Mouse (Mus musculus): Measurements from ENCODE around the gene Tomm22. TPM values are rescaled to one million over a fixed set of nuclear protein-coding genes. Genes with fewer than 3 reads are reported as not detected.

Gene Tomm22
- polyA plus RNA-seq, 1 experiment from 2014 or later: 249 TPM

GRCm38 (mm10) chr15:79690426-79691022 lies 19.9 kb downstream of the Tomm22 start, which contains the start of gene Gtpbp1:
Gene Gtpbp1 (plus strand): TSS chr15:79690845.
- Histone ChIP-seq H3K36me3 (ENCODE audit: control insufficient read depth, insufficient read depth) (peaks cover 3% of the 10 kb centered on the region; the same call in 1 of the 2 replicates), H3K27me3 (replicated peaks; ENCODE audit: control insufficient read depth, insufficient read depth, low read length) (no peaks in the 10 kb centered on the region), H3K27ac (ENCODE audit: low read length) (peak within 1 kb of the TSS; percentile 84), H3K9ac (replicated peaks; ENCODE audit: low read depth, low read length) (peak within 1 kb of the TSS; percentile 87), H3K4me2 (ENCODE audit: low read length) (peak within 1 kb of the TSS; percentile 75), H3K4me1 (replicated peaks; ENCODE audit: control insufficient read depth, insufficient read depth, low read length) (peaks cover 34% of the 10 kb centered on the region), H3K9me3 (ENCODE audit: control insufficient read depth, low read length) (no peaks in the 10 kb centered on the region), H3K4me3 (replicated peaks; ENCODE audit: low read length) (peak within 1 kb of the TSS; percentile 91)
- 0% methylated on average over 45 of the region's 45 CpGs for WGBS
- peak; percentile 98 for ATAC-seq

DNA sequence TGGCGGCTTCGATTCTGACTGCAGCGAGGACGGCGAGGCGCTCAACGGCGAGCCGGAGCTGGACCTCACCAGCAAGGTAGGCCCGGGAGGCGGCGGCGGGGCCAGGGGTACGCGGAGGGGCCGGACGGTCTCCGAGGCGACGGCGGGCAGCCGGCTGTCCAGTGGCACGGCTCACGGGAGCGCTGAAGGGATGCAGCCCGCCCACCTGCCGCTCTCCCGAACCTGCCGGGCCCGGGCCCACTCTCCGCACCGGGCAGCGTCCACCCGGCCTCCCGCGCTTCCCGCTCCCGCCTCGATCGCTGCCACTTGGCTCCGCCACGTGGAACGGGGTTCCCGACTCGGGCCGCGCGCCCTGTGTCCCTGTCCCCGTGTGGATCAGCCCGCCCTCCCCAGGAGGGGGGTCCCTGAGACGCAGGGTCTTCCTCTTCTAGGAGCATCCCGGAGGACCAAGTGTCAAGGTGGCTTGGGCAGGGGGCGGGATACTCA lies 20.4 kb downstream of the Tomm22 start:
- no peaks in the 10 kb centered on the region for H3K9me3 ChIP-seq (ENCODE audit: control insufficient read depth, low read length)
- H3K4me2 ChIP-seq (ENCODE audit: low read length): peak overlapping the region; percentile 73
- H3K36me3 ChIP-seq (ENCODE audit: control insufficient read depth, insufficient read depth): peaks cover 3% of the 10 kb centered on the region; the same call in 1 of the 2 replicates
- H3K4me3 ChIP-seq (replicated peaks; ENCODE audit: low read length): peak overlapping the region; percentile 91
- H3K9ac ChIP-seq (replicated peaks; ENCODE audit: low read depth, low read length): peak overlapping the region; percentile 87
- H3K27me3 ChIP-seq (replicated peaks; ENCODE audit: control insufficient read depth, insufficient read depth, low read length): no peaks in the 10 kb centered on the region
- WGBS: under 1% methylated on average over 51 of the region's 53 CpGs
- peak overlapping the region; percentile 84 for H3K27ac ChIP-seq (ENCODE audit: low read length)
- peaks cover 29% of the 10 kb centered on the region for H3K4me1 ChIP-seq (replicated peaks; ENCODE audit: control insufficient read depth, insufficient read depth, low read length)
- ATAC-seq: peak; percentile 4

GRCm38 (mm10) chr15:79692334-79692733 lies 21.7 kb downstream of the Tomm22 start:
- H3K27ac ChIP-seq (ENCODE audit: low read length): no peak overlapping the region
- H3K4me2 ChIP-seq (ENCODE audit: low read length): peak overlapping the region; percentile 73
- no peaks in the 10 kb centered on the region for H3K9me3 ChIP-seq (ENCODE audit: control insufficient read depth, low read length)
- no peaks in the 10 kb centered on the region for H3K27me3 ChIP-seq (replicated peaks; ENCODE audit: control insufficient read depth, insufficient read depth, low read length)
- no peak overlapping the region for H3K4me3 ChIP-seq (replicated peaks; ENCODE audit: low read length)
- peaks cover 28% of the 10 kb centered on the region for H3K4me1 ChIP-seq (replicated peaks; ENCODE audit: control insufficient read depth, insufficient read depth, low read length)
- WGBS: 69% methylated on average over 5 of the region's 5 CpGs
- H3K36me3 ChIP-seq (ENCODE audit: control insufficient read depth, insufficient read depth): peaks cover 3% of the 10 kb centered on the region; the same call in 1 of the 2 replicates
- H3K9ac ChIP-seq (replicated peaks; ENCODE audit: low read depth, low read length): no peak overlapping the region
- ATAC-seq: no peak

DNA sequence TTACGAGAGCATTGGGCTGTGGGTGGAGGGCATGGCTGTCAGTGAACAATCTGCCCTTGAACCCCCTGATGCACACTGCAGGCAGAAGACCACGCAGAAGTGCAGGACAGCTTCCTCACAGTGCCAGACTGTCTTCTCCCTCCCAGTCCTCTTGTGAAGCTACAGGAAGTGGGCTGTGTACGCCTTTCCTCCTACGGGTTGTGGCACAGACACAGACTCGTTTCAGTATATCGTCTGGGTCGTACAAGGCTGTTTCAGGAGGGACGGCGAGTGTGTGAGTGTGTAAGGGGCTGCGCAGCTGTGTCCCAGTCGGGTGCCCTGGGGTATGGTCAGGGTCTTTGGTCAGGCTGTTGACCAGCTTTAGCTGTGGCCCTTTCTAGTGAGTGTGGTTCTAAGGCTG lies 23.1 kb downstream of the Tomm22 start:
- H3K27ac ChIP-seq (ENCODE audit: low read length): no peak overlapping the region
- 95% methylated on average over 11 of the region's 11 CpGs for WGBS
- H3K4me1 ChIP-seq (replicated peaks; ENCODE audit: control insufficient read depth, insufficient read depth, low read length): peaks cover 31% of the 10 kb centered on the region
- H3K27me3 ChIP-seq (replicated peaks; ENCODE audit: control insufficient read depth, insufficient read depth, low read length): no peaks in the 10 kb centered on the region
- no peak for ATAC-seq
- no peak overlapping the region for H3K4me2 ChIP-seq (ENCODE audit: low read length)
- H3K9me3 ChIP-seq (ENCODE audit: control insufficient read depth, low read length): no peaks in the 10 kb centered on the region
- no peak overlapping the region for H3K4me3 ChIP-seq (replicated peaks; ENCODE audit: low read length)
- H3K36me3 ChIP-seq (ENCODE audit: control insufficient read depth, insufficient read depth): peaks cover 3% of the 10 kb centered on the region; the same call in 1 of the 2 replicates
- no peak overlapping the region for H3K9ac ChIP-seq (replicated peaks; ENCODE audit: low read depth, low read length)

GRCm38 (mm10) chr15:79694512-79694911 lies 23.9 kb downstream of the Tomm22 start:
- H3K36me3 ChIP-seq (ENCODE audit: control insufficient read depth, insufficient read depth): peaks cover 3% of the 10 kb centered on the region; the same call in 1 of the 2 replicates
- no peaks in the 10 kb centered on the region for H3K27me3 ChIP-seq (replicated peaks; ENCODE audit: control insufficient read depth, insufficient read depth, low read length)
- H3K4me1 ChIP-seq (replicated peaks; ENCODE audit: control insufficient read depth, insufficient read depth, low read length): peaks cover 31% of the 10 kb centered on the region
- ATAC-seq: no peak
- no peak overlapping the region for H3K4me3 ChIP-seq (replicated peaks; ENCODE audit: low read length)
- H3K9ac ChIP-seq (replicated peaks; ENCODE audit: low read depth, low read length): no peak overlapping the region
- 95% methylated on average over 4 of the region's 4 CpGs for WGBS
- H3K4me2 ChIP-seq (ENCODE audit: low read length): no peak overlapping the region
- no peak overlapping the region for H3K27ac ChIP-seq (ENCODE audit: low read length)
- no peaks in the 10 kb centered on the region for H3K9me3 ChIP-seq (ENCODE audit: control insufficient read depth, low read length)

DNA sequence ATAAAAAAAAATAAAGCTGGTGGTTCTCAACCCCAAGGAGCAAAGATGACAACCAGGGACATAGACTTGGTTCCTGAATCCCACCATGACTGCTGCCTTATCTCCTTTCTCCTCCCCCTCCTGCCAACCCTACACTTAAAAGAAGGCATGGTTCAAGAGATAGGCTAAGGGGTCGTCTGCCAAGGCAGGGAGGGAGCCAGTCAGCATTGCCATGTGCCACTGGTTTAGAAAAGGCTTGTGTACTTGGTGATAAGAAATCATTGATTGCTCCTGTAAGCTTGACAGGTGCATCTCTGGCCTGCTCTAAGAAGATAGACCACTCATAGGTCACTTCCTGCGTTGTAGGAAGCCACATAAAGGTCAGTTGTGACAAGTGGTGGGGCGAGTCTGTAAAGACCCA lies 24.9 kb downstream of the Tomm22 start:
- no peak overlapping the region for H3K4me3 ChIP-seq (replicated peaks; ENCODE audit: low read length)
- no peak overlapping the region for H3K9ac ChIP-seq (replicated peaks; ENCODE audit: low read depth, low read length)
- no peak for ATAC-seq
- peaks cover 3% of the 10 kb centered on the region; the same call in 1 of the 2 replicates for H3K36me3 ChIP-seq (ENCODE audit: control insufficient read depth, insufficient read depth)
- WGBS: 80% methylated on average over 3 of the region's 3 CpGs
- no peak overlapping the region for H3K4me2 ChIP-seq (ENCODE audit: low read length)
- no peak overlapping the region for H3K27ac ChIP-seq (ENCODE audit: low read length)
- no peaks in the 10 kb centered on the region for H3K9me3 ChIP-seq (ENCODE audit: control insufficient read depth, low read length)
- H3K27me3 ChIP-seq (replicated peaks; ENCODE audit: control insufficient read depth, insufficient read depth, low read length): no peaks in the 10 kb centered on the region
- peaks cover 26% of the 10 kb centered on the region for H3K4me1 ChIP-seq (replicated peaks; ENCODE audit: control insufficient read depth, insufficient read depth, low read length)

- Histone ChIP-seq H3K9me3 (ENCODE audit: control insufficient read depth, low read length) (no peaks in the 10 kb centered on the region), H3K36me3 (ENCODE audit: control insufficient read depth, insufficient read depth) (peaks cover 3% of the 10 kb centered on the region; the same call in 1 of the 2 replicates), H3K4me3 (replicated peaks; ENCODE audit: low read length) (no peak overlapping the region), H3K4me1 (replicated peaks; ENCODE audit: control insufficient read depth, insufficient read depth, low read length) (peaks cover 25% of the 10 kb centered on the region), H3K27me3 (replicated peaks; ENCODE audit: control insufficient read depth, insufficient read depth, low read length) (no peaks in the 10 kb centered on the region), H3K27ac (ENCODE audit: low read length) (peak overlapping the region; percentile 63), H3K4me2 (ENCODE audit: low read length) (no peak overlapping the region), H3K9ac (replicated peaks; ENCODE audit: low read depth, low read length) (no peak overlapping the region)
- 88% methylated on average over 2 of the region's 2 CpGs for WGBS
- no peak for ATAC-seq
Measured at GRCm38 (mm10) chr15:79696508-79696907, 25.8 kb downstream of the Tomm22 start.

- no peaks in the 10 kb centered on the region for H3K9me3 ChIP-seq (ENCODE audit: control insufficient read depth, low read length)
- H3K9ac ChIP-seq (replicated peaks; ENCODE audit: low read depth, low read length): no peak overlapping the region
- peaks cover 3% of the 10 kb centered on the region; the same call in 1 of the 2 replicates for H3K36me3 ChIP-seq (ENCODE audit: control insufficient read depth, insufficient read depth)
- H3K4me1 ChIP-seq (replicated peaks; ENCODE audit: control insufficient read depth, insufficient read depth, low read length): peaks cover 20% of the 10 kb centered on the region
- peak overlapping the region; percentile 63 for H3K27ac ChIP-seq (ENCODE audit: low read length)
- H3K4me3 ChIP-seq (replicated peaks; ENCODE audit: low read length): no peak overlapping the region
- no peaks in the 10 kb centered on the region for H3K27me3 ChIP-seq (replicated peaks; ENCODE audit: control insufficient read depth, insufficient read depth, low read length)
- WGBS: 55% methylated on average over 6 of the region's 6 CpGs
- peak; percentile 67 for ATAC-seq
- no peak overlapping the region for H3K4me2 ChIP-seq (ENCODE audit: low read length)
Measured at GRCm38 (mm10) chr15:79697011-79697410, 26.4 kb downstream of the Tomm22 start.

DNA sequence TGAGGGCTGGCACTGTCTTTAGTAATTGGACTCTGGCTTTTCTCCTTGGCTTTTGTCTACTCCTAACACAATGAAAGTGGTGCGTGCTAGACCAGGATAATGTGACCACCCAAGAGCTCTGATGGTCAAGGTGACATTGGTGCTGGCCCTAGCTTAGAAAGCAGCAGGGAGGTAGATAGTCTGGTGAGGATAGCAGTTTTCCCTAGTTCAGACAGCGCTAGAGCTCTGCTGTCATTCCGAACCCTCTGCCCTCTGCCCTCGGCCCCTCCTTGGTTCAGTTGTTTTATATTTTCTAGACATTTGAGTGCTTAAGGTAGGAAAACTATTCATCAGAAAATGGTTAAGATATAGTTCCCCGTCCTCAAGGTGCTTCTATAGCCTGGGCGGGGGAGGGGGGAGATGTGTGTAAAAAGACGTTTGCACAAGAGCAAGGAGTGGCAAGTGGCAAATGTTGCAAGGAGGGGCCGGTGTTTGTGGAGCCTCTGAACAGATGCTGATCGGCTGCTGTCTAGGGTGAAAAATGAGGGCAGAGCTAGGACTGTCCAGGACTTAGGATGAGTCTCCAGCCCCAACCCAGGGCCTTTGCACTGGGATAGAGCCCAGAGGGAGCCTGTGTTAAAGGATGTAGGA lies 27.0 kb downstream of the Tomm22 start:
- Histone ChIP-seq H3K4me1 (replicated peaks; ENCODE audit: control insufficient read depth, insufficient read depth, low read length) (peaks cover 13% of the 10 kb centered on the region), H3K4me3 (replicated peaks; ENCODE audit: low read length) (no peak overlapping the region), H3K4me2 (ENCODE audit: low read length) (no peak overlapping the region), H3K9me3 (ENCODE audit: control insufficient read depth, low read length) (no peaks in the 10 kb centered on the region), H3K9ac (replicated peaks; ENCODE audit: low read depth, low read length) (no peak overlapping the region), H3K27me3 (replicated peaks; ENCODE audit: control insufficient read depth, insufficient read depth, low read length) (no peaks in the 10 kb centered on the region), H3K27ac (ENCODE audit: low read length) (peak overlapping the region; percentile 63), H3K36me3 (ENCODE audit: control insufficient read depth, insufficient read depth) (peaks cover 3% of the 10 kb centered on the region; the same call in 1 of the 2 replicates)
- ATAC-seq: no peak
- WGBS: 69% methylated on average over 9 of the region's 9 CpGs
